Mouse (Mus musculus) layer of hippocampus, postnatal 14 days (tissue): ENCODE data around the gene Nr2f6. TPM values are rescaled to one million over a fixed set of nuclear protein-coding genes. Genes with fewer than 3 reads are reported as not detected.

Experiments used
- DNase-seq, 2 experiments: peaks; one replicate each; pipeline ENCODE4 v3.0.0; 2021 to 2022; ENCODE audit warnings: low spot score in 2 of 2, mixed read lengths in 1 of 2
- long read RNA-seq, 2 experiments: library from polyadenylated mRNA; stranded (forward); transcript quantifications; one replicate each; pipeline ENCODE4 v2.0.0; 2021
- total RNA-seq, 2 experiments: library from RNA; stranded (reverse); gene quantifications; 2 replicates each; pipeline ENCODE4 v1.2.3; 2021

The Nr2f6 gene
- total RNA-seq: 10 to 100 TPM; 33.9 to 36.7 TPM
- long read RNA-seq, experiment 1, transcript Nr2f6-201 (4 exons, 2,218 nt): major isoform, 77 of 120 reads
- long read RNA-seq, experiment 1, partial matches to known transcripts: 1 of 120 reads
- long read RNA-seq, experiment 1, other reads (novel, unspliced or antisense): 41 of 120 reads
- long read RNA-seq, experiment 2, transcript Nr2f6-201 (4 exons, 2,218 nt): major isoform, 77 of 153 reads
- long read RNA-seq, experiment 2, partial matches to known transcripts: 9 of 153 reads
- long read RNA-seq, experiment 2, other reads (novel, unspliced or antisense): 67 of 153 reads

- DNase-seq: peak in 1 of 2 experiments; percentile 59
Measured at GRCm38 (mm10) chr8:71381421-71381970, at the start of gene Nr2f6. Nr2f6 (minus strand) TSS chr8:71381960.

DNA sequence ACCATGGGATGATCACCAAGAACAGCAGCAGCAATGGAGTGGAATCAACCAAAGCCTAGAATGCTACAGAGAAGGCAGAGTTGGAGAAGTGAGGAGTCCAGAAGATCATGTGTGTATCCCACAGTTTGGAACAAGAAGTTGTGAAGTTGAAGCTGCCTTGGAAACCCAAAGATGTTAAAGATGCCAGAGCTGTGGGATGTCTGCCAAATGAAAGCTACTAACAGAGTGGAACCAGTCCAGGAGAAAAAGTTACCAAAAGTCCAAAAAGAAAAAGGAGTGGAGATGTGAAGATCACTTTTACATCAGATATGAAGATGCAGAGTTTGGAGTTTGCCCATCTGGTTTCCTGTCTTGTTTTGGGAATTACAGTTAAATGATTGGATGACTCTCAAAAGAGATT lies 40.4 kb upstream of the Nr2f6 start:
- DNase-seq: no peak

DNA sequence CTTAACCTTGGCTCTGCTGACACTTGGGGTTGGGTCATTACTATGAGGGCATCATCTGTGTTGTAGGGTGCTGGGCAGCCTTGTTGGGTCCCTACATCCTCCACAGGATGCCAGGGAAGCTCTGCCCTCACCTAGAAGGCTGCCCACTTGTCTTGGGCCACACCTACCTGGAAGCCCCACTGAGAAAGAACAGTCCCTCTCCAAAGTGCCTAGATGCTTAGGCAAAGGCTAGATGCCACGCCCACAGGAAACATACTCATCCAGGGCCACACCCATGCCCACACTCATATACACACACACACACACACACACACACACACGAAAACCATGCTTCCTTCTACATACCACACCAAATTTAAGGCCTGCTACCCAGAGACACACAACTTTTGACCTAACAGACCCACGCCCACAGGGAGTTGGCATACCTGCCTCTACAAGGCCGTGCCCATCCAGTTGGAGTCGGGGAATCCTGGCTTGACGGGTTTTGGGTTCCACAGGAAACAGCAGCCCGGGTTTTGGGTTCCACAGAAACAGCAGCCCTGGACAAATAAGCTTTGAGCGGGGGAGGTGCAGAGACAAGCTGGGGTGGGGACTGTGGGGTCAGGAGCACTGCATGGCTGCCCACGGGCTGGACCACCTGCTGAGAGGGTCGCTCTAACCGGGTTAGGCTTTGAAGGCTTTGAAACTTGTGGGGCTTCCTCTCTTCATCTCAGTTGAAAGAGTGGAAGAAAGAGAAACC lies 29.9 kb upstream of the Nr2f6 start:
- no peak for DNase-seq

DNA sequence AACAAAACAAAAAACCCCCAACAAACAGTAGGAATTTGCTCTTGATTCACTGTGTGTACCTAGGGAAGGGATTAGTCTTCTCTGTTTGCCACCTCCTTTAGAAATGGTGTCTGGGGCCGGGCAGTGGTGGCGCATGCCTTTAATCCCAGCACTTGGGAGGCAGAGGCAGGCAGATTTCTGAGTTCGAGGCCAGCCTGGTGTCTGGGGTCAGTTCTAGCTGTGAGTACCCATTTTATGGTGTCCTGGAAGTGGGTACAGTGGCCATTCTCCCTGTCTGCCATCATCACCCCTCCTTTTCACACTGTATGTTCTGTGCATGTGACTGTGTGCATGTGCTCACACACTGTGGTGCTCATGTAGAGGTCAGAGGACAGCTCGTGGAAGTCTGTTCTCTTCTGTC lies 26.5 kb upstream of the Nr2f6 start:
- no peak for DNase-seq

- DNase-seq: no peak
Measured at GRCm38 (mm10) chr8:71407441-71407840, 25.7 kb upstream of the Nr2f6 start.

DNA sequence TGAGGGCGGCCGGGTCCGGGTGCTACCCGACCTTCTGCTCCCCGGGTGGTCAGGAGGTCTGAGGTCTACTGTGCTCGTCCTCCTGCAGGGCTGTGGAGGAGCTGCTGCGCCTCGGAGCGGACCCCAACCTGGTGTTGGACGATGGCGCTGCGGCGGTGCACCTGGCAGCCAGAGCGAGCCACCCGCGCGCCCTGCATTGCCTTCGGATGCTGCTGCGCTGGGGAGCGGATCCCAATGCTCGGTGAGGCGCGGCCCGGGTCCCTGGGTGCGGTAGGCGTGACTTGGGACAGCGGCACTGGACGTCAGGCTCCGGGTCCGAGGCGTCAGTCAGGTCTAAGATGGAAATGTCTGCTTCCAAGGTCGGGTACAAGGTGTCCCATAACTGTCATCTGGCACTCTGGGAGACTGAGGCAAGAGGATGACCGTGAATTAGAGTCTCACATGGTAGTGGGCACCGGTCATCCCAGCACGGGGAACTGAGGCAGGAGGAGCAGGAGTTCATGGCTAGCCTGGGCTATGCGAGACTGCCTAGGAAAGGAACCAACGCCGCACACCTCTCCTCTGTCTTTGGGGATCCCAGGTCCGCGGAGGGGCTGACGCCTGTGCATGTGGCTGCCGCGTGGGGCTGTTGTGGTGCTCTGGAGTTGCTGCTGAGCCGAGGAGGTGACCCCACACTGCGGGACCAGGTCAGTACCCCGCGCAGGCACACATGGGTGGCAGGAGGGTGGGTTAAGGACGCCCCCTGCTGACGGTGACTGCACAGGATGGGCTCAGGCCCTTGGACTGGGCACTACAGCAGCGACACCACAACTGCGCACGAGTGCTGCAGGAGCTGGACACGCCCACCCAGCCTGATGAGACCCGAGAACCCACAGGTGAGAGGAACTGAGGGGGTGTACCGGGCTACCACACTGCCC lies 24.6 kb upstream of the Nr2f6 start:
- DNase-seq: no peak

GRCm38 (mm10) chr8:71405401-71406098 lies 23.8 kb upstream of the Nr2f6 start, which contains the start of gene Ankle1:
Ankle1 (plus strand) TSS chr8:71406010.
- DNase-seq: peak; percentile 90 to 94

DNA sequence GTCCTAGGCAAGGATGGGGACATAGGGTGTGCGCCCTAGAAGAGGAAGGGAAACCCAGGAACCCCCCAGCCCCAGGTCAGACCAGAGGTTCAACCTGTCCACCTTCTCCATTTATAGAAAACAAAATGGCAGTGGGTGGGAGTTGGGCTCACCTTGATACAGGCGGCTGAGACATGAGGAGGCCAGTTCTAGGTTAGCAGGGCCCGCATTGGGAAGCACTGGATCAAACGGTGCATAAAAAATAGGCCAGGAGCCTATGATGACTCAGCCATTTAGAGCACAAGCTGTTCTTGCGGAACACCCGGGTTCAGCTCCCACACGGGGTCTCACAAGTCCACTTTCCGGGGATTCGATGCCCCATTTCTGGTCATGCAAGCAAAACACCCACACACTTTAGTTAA lies 23.2 kb upstream of the Nr2f6 start:
- DNase-seq: no peak

- no peak for DNase-seq
Measured at GRCm38 (mm10) chr8:71404011-71404410, 22.3 kb upstream of the Nr2f6 start.

GRCm38 (mm10) chr8:71403107-71403885 lies 21.5 kb upstream of the Nr2f6 start:
- no peak for DNase-seq

- DNase-seq: no peak
Measured at GRCm38 (mm10) chr8:71402446-71402964, 20.7 kb upstream of the Nr2f6 start.

DNA sequence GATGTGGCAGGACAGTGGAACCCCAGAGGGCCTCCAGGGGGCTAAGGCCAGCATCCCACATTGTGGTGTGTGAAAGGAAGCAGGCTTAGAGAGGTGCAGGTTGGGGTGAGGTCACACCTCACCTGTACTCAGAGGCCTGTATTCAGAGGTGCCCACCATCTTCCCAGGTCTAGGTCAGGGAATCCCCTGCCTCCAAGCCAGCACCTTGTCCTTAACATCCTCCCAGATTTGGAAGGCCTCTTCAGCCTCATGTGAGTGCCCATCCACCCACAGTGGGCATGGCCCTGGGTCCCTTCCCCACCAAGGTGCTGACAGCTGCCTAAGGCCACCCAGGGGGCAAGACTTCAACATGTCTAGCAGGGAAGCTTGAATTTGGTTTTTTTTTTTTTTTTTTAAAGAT lies 19.7 kb upstream of the Nr2f6 start:
- DNase-seq: no peak

DNA sequence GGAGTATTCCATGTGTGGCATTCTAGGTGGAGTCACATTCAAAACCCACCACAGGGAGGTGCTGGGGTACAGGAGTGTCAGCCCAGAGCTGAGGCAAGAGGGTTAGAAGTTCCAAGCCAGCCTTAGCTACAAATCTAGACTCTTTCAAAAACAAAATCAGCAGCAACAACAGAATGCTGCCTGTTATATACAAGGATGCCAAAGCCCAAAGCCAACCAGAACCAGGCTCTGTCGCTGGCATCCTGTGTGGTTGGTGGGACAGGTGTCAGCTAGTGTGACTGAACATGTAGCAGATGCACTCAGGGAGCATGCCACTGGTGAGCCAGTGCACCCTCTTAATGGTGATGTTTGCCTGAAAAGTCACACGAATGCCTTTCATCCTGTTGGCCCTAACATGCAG lies 19.1 kb upstream of the Nr2f6 start:
- DNase-seq: no peak

GRCm38 (mm10) chr8:71397701-71398100 lies 15.9 kb upstream of the Nr2f6 start:
- DNase-seq: no peak

GRCm38 (mm10) chr8:71396639-71397305 lies 15.0 kb upstream of the Nr2f6 start, which contains the start of gene Babam1:
Babam1 (plus strand) TSS chr8:71396861.
- peak; percentile 86 to 97 for DNase-seq

- no peak for DNase-seq
Measured at GRCm38 (mm10) chr8:71395629-71396028, 13.9 kb upstream of the Nr2f6 start, which contains the start of gene Ushbp1. Ushbp1 (minus strand) TSS chr8:71395802.

- no peak for DNase-seq
Measured at GRCm38 (mm10) chr8:71395071-71395470, 13.3 kb upstream of the Nr2f6 start.

- DNase-seq: no peak
Measured at GRCm38 (mm10) chr8:71394481-71394880, 12.7 kb upstream of the Nr2f6 start.

DNA sequence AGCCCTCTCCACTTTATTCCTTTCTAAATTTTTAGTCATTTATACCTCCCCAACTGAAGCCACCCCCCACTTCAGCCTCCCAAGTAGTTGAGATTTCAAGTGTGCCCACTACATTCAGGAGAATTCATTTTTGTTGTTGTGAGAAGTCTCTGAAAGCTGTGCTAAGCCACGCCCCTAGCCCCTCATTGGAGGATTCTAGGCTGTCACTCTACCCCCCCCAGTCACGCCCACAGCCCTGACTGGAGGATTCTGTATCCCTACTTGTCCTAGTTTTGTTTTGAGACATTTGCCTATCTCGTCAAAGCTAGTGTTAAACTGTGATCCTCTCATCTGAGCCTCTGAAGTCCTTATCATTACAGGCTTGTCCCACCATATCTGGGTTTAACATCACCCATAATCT lies 11.1 kb upstream of the Nr2f6 start:
- no peak for DNase-seq
